Mouse (Mus musculus): ENCODE measurements around the gene Phf21b. TPM values are rescaled to one million over a fixed set of nuclear protein-coding genes. Genes with fewer than 3 reads are reported as not detected.
"Not testable (repeated sequence)": the region's sequence is repeated elsewhere in the genome, so short reads cannot be mapped to it uniquely, and the experiment has no call there.

Phf21b gene
- total RNA-seq (2021), result 10 to 100 TPM; 18.8 to 31.9 TPM
- long read RNA-seq, experiment 1, partial matches to known transcripts, result 1 of 7 reads
- long read RNA-seq, experiment 1, other reads (novel, unspliced or antisense), result 4 of 7 reads
- long read RNA-seq, experiment 2, partial matches to known transcripts, result 3 of 15 reads
- long read RNA-seq, experiment 2, other reads (novel, unspliced or antisense), result 8 of 15 reads

DNA sequence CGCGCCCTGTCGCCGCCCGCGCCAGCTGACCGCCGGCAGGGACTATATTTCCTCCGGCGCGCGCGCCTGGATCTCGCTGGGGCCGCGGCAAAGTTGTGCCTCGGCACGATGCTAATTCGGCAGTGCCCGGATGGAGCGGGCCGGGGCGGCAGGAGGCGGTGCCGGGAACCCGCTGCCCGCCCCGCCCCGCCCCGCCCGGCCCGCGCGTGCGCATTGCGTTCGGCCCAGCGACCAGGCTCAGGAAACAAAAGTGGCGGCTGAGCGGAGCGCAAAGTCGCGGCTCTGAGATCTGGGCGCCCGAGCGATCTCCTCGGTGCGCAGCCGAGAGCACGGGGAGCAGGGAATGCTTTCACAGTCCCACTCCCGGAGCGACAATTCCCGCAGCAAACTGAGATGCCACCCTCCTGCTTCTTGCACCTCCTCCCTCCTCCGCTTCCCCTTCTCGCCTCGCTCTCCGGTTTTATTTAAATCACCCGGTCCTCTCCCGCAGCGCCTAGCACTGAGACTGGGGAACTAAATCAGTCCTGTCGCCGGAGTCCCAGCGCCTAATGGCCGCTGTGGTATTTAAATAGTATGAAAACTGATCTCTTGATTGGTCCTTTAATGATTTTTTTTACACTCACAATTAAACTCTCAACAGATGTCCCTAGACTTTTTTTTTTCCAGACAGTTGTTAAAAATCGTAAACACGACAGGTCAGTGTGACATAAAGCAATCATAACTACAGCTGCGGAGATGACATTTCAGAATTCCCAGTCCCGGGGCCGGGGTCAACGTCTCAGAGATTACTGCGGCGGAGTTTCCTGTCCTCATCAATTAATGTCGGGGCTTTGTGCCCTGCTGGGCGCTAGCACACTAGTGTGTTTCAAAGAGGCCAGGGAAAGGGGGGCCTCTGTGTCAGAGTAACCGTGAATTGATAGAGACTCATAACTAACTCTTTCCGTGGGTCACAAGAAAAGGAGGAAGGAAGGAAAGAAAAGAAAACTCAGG lies at the start of gene Phf21b:
Phf21b (minus strand) TSS at position 44 of the 990 bp plus-strand sequence.
- Histone ChIP-seq H3K27ac (peak within 1 kb of the TSS; percentile 95), H3K4me3 (peak within 1 kb of the TSS; percentile 74)
- no peak for TF ChIP-seq CTCF (IDR thresholded peaks at IDR 0.05)
- peak; percentile 88 for DNase-seq (ENCODE audit: extremely low spot score in 1 of 2, low spot score in 2 of 2)
- intact Hi-C loops (cut with DNase I), result loop anchor here (1.0 to 10.0 kb wide), 2 partner anchors 67 to 138 kb away; partner anchors contain the start of gene Nup50

- TF ChIP-seq CTCF (IDR thresholded peaks at IDR 0.05), result no peak
- intact Hi-C loops (cut with DNase I), result no loop called here
- no peak overlapping the region for H3K27ac ChIP-seq
- no peak overlapping the region for H3K4me3 ChIP-seq
- DNase-seq (ENCODE audit: extremely low spot score in 1 of 2, low spot score in 2 of 2), result no peak
These were observed 48.1 kb upstream of the Phf21b start for GRCm38 (mm10) chr15:84903843-84904385.

DNA sequence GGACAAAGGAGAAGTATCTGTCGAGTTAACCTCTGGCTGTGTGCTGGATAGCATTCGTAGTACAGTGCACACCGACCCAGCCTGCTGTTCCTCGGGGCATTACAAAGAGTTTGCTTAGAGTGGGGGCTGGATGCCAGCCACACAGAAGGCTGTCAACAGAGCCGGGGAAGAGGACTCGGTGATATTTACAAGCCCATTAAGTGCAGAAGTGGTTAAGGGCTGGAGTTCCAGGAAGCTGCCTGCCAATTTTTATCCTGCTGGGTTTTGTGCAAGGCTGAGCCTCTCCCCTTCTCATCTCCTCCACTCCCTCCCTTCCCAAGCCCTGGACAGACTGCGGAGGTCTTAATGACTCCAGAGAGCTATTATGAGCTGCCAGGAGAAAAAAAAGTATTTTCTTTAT lies 42.2 kb upstream of the Phf21b start:
- intact Hi-C loops (cut with DNase I), result no loop called here
- H3K27ac ChIP-seq, result no peak overlapping the region
- no peak for TF ChIP-seq CTCF (IDR thresholded peaks at IDR 0.05)
- H3K4me3 ChIP-seq, result no peak overlapping the region
- DNase-seq (ENCODE audit: extremely low spot score in 1 of 2, low spot score in 2 of 2), result no peak

DNA sequence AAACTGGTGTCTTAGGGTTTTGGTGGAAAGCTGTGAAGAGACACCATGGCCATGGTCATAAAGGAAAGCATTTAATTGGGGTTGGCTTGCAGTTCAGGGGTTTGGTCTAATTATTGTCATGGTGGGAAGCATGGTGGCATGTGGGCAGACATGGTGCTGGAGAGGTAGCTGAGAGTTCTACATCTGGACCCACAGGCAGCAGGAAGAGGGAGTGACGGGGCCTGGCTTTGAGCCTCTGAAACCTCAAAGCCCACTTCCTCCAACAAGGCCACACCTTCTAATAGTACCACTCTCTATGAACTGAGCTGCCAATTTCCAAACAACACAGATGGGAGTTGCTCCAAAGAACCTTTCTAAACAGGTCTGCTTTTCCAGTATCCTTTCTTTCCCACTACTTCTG lies 40.8 kb upstream of the Phf21b start:
- Histone ChIP-seq H3K4me3 (no peak overlapping the region), H3K27ac (no peak overlapping the region)
- no peak for DNase-seq (ENCODE audit: extremely low spot score in 1 of 2, low spot score in 2 of 2)
- intact Hi-C loops (cut with DNase I), result no loop called here
- no peak for TF ChIP-seq CTCF (IDR thresholded peaks at IDR 0.05)

- H3K27ac ChIP-seq; intact Hi-C loops (cut with DNase I); DNase-seq (ENCODE audit: extremely low spot score in 1 of 2, low spot score in 2 of 2); H3K4me3 ChIP-seq: not testable (repeated sequence)
These were observed 40.4 kb upstream of the Phf21b start for GRCm38 (mm10) chr15:84896216-84896615.

DNA sequence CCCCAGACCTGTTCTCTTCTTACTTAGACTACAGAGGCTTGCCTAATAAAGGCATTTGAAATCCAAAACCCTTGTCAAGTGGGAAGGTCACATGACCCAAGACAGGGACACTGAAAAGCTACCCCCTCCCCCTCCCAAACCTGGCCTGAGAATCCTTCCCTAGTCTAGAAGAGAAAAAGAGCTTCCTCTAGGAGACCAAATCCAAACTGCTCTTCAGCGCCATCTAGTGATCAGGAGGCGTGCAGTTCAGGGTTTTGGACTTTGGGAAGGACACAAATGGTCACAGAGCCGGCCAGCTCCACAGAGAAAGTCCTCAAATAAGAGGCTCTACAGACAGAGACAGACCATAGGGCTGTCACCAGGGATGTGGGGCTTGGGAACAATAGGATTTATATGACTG lies 35.8 kb upstream of the Phf21b start:
- DNase-seq (ENCODE audit: extremely low spot score in 1 of 2, low spot score in 2 of 2), result peak; percentile 59 to 73
- intact Hi-C loops (cut with DNase I), result loop anchor here (2.0 to 5.0 kb wide), 2 partner anchors 89 to 134 kb away; no protein-coding TSS in a partner anchor

GRCm38 (mm10) chr15:84891246-84891645 lies 35.4 kb upstream of the Phf21b start:
- intact Hi-C loops (cut with DNase I), result loop anchor here (5.0 kb wide), 1 partner anchor 134 kb away; no protein-coding TSS in a partner anchor
- TF ChIP-seq CTCF (IDR thresholded peaks at IDR 0.05), result no peak
- no peak for DNase-seq (ENCODE audit: extremely low spot score in 1 of 2, low spot score in 2 of 2)
- no peak overlapping the region for H3K27ac ChIP-seq
- no peak overlapping the region for H3K4me3 ChIP-seq

More for the DNA sequence above, 35.8 kb upstream of the Phf21b start:
- Histone ChIP-seq H3K4me3 (no peak overlapping the region), H3K27ac (no peak overlapping the region)
- peak; percentile 95 for TF ChIP-seq CTCF (IDR thresholded peaks at IDR 0.05)

GRCm38 (mm10) chr15:84888066-84888465 lies 32.2 kb upstream of the Phf21b start:
- no peak overlapping the region for H3K4me3 ChIP-seq
- H3K27ac ChIP-seq, result no peak overlapping the region
- peak in 1 of 2 experiments; percentile 21 for DNase-seq (ENCODE audit: extremely low spot score in 1 of 2, low spot score in 2 of 2)
- intact Hi-C loops (cut with DNase I), result no loop called here
- TF ChIP-seq CTCF (IDR thresholded peaks at IDR 0.05), result no peak

- intact Hi-C loops (cut with DNase I), result no loop called here
- Histone ChIP-seq H3K4me3 (no peak overlapping the region), H3K27ac (peak overlapping the region; percentile 74)
- peak; percentile 1 for TF ChIP-seq CTCF (IDR thresholded peaks at IDR 0.05)
- peak; percentile 41 to 71 for DNase-seq (ENCODE audit: extremely low spot score in 1 of 2, low spot score in 2 of 2)
These were observed 21.4 kb upstream of the Phf21b start for GRCm38 (mm10) chr15:84877029-84877815.

DNA sequence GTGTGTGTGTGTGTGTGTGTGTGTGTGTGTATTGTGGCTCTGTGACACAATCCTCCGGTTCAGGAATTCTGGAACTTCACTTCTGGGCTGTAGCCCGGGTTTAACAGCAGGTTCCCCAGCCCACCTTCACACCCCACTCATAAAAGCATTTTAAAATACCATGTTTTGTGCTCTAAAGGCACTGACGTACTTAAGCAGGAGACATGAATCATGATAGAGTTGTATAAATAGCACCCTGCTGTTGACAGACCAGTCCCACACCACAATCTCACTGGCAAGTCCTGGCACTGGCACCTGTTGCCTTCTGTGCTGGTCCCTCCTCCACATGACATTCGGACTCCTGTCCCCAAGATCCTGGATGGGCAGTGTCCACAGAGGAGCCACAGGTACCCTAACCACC lies 18.0 kb upstream of the Phf21b start:
- TF ChIP-seq CTCF (IDR thresholded peaks at IDR 0.05), result no peak
- 0 out of 2 replicates have a peak overlapping the region, but pooled peaks have one; percentile 17 for H3K27ac ChIP-seq
- DNase-seq (ENCODE audit: extremely low spot score in 1 of 2, low spot score in 2 of 2), result peak; percentile 31 to 51
- intact Hi-C loops (cut with DNase I), result loop anchor here (5.0 kb wide), 1 partner anchor 123 kb away; no protein-coding TSS in a partner anchor
- no peak overlapping the region for H3K4me3 ChIP-seq

DNA sequence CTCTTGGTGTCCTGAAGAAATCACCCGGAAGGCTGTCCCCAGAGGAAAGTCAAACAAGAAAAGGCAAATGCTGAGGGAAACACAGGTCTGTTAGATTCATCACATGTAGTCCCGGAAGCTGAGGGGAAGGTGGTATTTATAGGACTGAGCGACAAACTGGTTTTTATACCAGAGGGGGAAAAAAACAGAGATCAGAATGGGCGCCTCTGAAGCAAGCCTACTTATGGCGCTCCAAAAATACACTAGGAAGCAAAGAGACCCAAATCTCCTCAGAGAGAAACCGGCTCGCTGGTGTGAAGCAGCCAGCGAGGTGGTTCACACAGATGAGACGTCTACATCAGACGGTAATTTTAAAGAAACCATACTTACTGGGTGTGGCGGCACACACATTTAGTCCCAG lies 17.2 kb upstream of the Phf21b start:
- intact Hi-C loops (cut with DNase I), result loop anchor here (5.0 kb wide), 1 partner anchor 124 kb away; no protein-coding TSS in a partner anchor
- no peak for DNase-seq (ENCODE audit: extremely low spot score in 1 of 2, low spot score in 2 of 2)
- TF ChIP-seq CTCF (IDR thresholded peaks at IDR 0.05), result no peak
- Histone ChIP-seq H3K27ac (peak overlapping the region; percentile 77), H3K4me3 (no peak overlapping the region)

Data from left cerebral cortex, adult 2 months (tissue).